Mouse (Mus musculus) ovary, adult 18-20 months (tissue): ENCODE measurements around the gene Chn2.

Source experiments
- DNase-seq: peaks from one replicate; pipeline ENCODE4 v3.0.0; 2022; ENCODE audit warnings: low spot score, mixed read lengths

The Chn2 gene

DNA sequence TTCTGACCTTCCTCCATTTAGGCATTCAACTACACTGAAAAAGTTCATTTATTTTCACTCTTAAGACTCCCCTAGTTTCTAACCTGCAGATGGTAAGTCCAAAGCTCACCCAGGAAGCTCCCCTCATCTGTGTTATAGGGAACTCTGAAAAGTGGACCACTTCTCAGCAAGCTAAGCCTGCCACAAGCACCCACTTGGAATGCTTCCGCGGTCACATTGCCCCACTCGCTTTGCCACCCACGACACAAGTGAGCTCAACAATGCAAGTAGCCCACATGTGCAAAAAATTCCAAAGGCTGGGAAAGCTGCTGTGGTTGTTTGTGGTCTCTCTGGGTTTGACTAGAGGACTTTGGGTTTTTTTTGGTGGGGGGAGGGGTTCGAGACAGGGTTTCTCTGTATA is 301.8 kb downstream of the Chn2 start:
- no peak for DNase-seq

DNA sequence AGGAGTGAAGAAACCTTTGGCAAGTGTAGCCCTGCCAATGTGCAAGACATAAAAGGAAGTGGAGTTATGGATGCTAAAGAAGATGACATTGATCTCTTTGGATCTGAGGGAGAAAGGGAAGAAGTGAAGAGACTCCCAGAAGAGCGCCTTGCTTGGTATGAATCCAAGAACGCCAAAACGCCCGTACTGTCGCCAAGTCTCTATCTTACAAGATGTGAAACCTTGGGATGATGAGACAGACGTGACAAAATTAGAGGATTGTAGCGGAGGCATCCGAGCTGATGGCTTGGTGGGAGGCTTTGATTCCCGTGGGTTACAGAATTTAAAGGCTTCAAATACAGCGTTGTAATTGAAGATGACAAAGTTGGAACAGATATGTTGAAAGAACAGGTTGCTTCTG is 302.9 kb downstream of the Chn2 start:
- DNase-seq: no peak
